Mouse (Mus musculus) Patski (cell line): ENCODE measurements around the gene Mgat4d. TPM values are rescaled to one million over a fixed set of nuclear protein-coding genes. Genes with fewer than 3 reads are reported as not detected.
A peak's percentile ranks its signal among the peaks of the same experiment; 100 is the strongest.

ENCODE experiments used
- ATAC-seq: fragments of 100-300 bp; one replicate; pipeline ENCODE4 v1.8.0; 2021
- CTCF ChIA-PET: fragments of 350-600 bp; sonication (Branson Sonifier 250); formaldehyde crosslinking; loops from one replicate; lab custom pipeline; 2022; ENCODE audit warnings: inconsistent platforms; lab: Charles Lee
- POLR2A ChIA-PET: fragments of 350-600 bp; sonication (Branson Sonifier 250); formaldehyde crosslinking; loops from one replicate; lab custom pipeline; 2022; ENCODE audit warnings: antibody characterized with exemption, inconsistent platforms; lab: Charles Lee
- DNase-seq: peaks from one replicate; pipeline ENCODE4 v3.0.0-alpha.2; 2011; ENCODE audit warnings: low read depth, low spot score
- H3K27me3 ChIP-seq: fragments of 371-371 bp; one replicate; pipeline ENCODE4 v1.5.1; 2021
- CTCF ChIP-seq: fragments of 100-300 bp; IDR thresholded peaks from one replicate; pipeline ENCODE4 v1.5.1; 2021
- in situ Hi-C: fragments of 300-500 bp; cut with MboI; formaldehyde crosslinking; loops from 3 replicates; pipeline ENCODE4 v1.11.1; 2018; ENCODE audit warnings: low pct_unique_long_range_greater_than_20kb, mixed read lengths
- polyA plus RNA-seq: library from polyadenylated mRNA; unstranded; gene quantifications from one replicate; pipeline ENCODE4 v1.2.3, GENCODE M21; 2021

Mgat4d gene
- polyA plus RNA-seq, 1 experiment from 2014 or later = not detected

DNA sequence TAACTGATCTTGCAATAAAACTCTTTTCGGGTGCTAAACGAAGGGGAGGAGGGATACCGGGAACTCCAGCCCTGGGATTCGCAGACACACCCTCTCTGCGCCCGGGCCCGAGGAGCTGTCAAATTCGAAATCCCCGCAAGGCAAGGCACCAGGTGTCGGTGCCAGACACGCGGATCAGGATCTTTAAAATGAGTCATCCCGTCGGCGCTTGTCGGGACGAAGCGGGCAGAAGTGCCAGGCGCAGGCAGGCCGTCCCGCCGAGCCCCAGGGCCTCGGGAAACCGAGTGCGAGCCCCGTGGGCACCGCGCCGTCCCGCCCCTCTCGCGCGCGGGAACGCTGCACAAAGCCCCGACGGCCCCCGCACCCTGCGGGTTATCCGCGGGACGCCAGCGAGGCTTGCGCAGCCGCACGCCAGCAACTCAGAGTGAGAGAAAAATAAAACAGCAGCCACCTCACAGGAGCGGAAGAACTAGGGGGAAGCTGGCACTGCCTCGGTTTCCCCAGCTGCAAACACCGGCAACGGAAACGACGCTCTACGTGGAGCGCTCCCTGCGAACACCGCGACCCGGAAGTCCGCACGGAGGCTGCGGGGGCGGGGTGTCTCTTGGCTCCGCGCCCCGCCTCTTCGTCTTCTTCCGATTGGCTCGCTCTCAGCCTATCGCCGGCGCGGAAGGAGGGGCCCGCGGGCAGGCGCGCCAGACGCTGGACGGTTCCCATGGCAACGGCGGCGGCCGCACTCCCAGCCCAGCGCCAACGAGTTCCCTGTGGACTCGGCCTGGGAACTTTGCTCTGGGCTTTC lies 16.2 kb upstream of the Mgat4d start, which contains the start of gene Elmod2:
Elmod2 (minus strand) TSS at position 588 of the 799 bp plus-strand sequence.
- in situ Hi-C loops = no loop called here
- ChIA-PET POLR2A (no interaction called here), CTCF (no interaction called here)
- DNase-seq (peak; percentile 65), ATAC-seq (peak; percentile 98)
- peaks cover 6% of the 10 kb centered on the region for H3K27me3 ChIP-seq
- TF ChIP-seq CTCF = no peak

DNA sequence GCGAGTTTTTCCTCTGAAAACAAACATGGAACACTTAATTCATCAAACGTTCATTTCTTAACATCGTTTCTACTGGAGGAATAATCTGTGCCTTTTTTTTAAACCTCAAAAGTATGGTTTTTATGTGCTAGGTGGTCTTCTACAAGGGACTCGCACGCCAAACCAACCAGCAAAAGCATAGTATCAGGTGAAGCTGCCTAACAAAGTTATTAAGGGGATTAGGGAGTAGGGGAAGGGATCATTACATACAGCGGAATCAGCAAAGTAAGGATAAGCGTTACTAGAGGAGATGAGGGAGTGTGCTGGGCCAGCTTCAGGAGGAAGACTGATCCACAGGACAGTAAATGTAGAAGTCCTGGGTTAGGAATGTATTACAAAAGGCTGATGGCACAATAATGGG lies 15.4 kb upstream of the Mgat4d start:
- no peak for DNase-seq
- ChIA-PET CTCF (no interaction called here), POLR2A (no interaction called here)
- in situ Hi-C loops = no loop called here
- peaks cover 6% of the 10 kb centered on the region for H3K27me3 ChIP-seq
- ATAC-seq = no peak
- no peak for TF ChIP-seq CTCF

DNA sequence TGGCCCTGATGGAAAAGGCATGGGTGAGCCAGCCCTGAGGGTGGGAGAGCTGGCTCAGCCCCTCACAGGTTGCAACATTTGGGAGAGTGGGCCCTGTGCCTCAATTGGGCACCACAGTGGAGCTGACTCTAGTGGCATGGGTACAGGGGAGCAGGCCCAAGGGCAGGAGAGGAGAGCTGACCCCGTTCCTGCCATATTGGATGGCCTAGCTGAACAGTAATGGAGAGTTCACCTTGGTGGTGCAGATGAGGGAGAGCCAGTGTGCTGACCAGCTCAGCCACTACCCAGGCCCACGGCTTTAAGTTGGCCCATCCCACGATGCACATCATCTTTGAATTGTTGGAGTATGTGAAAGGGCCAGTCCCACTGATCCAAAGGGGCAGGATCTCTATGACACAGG lies 6.2 kb upstream of the Mgat4d start:
- peaks cover 12% of the 10 kb centered on the region for H3K27me3 ChIP-seq
- ChIA-PET POLR2A (no interaction called here), CTCF (interaction anchor here (0.5 to 2.0 kb wide), 5 partner anchors 20 to 277 kb away, joined by 3 to 23 read pairs (median 4); no protein-coding TSS in a partner anchor)
- in situ Hi-C loops = loop anchor here (5.0 kb wide), 2 partner anchors 40 to 85 kb away; no protein-coding TSS in a partner anchor
- ATAC-seq (no peak), DNase-seq (no peak)
- no peak for TF ChIP-seq CTCF

DNA sequence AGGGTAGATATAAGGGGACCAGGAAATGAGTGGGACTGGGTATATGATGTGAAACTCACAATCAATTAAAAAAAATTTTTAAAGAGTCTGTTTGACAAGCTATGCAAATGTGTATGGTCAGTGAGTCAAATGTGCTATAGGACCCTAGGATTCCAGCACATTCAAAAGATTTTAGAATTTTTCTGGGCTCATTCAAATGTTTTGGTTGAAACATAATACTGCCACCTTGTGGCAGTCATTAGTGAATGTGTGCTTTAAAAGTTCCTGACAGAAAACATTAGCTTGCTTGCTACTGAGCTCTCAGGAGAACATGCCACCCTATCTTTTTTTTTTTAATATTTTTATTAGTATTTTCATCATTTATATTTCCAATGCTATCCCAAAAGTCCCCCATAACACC lies 5.6 kb upstream of the Mgat4d start:
- no peak for DNase-seq
- POLR2A ChIA-PET = no interaction called here

DNA sequence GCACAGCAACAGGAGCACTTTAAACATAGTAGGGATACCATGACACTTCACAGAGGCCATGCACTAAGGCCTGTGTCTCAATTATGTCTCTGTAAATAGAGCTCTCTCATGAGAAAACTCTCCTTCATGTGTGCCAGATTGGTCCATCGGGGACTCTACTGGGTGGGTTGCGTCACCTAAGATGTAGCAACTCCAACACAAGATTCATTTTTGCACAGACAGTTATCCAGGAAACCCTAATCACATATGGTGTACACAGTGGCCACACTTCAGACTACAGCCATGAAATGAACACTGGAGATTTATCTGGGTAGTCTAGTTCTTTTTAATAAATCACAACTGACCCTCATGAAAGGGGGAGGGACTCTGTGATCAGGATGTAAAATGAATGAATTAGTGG lies 3.0 kb downstream of the Mgat4d start:
- CTCF ChIA-PET = no interaction called here
- ATAC-seq (no peak), DNase-seq (no peak)
- no peak for TF ChIP-seq CTCF
- peaks cover 35% of the 10 kb centered on the region for H3K27me3 ChIP-seq
- in situ Hi-C loops = no loop called here
- POLR2A ChIA-PET = interaction anchor here (0.6 kb wide), 1 partner anchor 34 kb away, joined by 4 read pairs; no protein-coding TSS in a partner anchor

More for the DNA sequence above, 5.6 kb upstream of the Mgat4d start:
- no peak for ATAC-seq
- TF ChIP-seq CTCF = peak; percentile 56
- peaks cover 16% of the 10 kb centered on the region for H3K27me3 ChIP-seq
- CTCF ChIA-PET = interaction anchor here (0.5 to 2.0 kb wide), 7 partner anchors 20 to 278 kb away, joined by 3 to 23 read pairs (median 3); no protein-coding TSS in a partner anchor
- in situ Hi-C loops = loop anchor here (5.0 kb wide), 2 partner anchors 40 to 85 kb away; no protein-coding TSS in a partner anchor

DNA sequence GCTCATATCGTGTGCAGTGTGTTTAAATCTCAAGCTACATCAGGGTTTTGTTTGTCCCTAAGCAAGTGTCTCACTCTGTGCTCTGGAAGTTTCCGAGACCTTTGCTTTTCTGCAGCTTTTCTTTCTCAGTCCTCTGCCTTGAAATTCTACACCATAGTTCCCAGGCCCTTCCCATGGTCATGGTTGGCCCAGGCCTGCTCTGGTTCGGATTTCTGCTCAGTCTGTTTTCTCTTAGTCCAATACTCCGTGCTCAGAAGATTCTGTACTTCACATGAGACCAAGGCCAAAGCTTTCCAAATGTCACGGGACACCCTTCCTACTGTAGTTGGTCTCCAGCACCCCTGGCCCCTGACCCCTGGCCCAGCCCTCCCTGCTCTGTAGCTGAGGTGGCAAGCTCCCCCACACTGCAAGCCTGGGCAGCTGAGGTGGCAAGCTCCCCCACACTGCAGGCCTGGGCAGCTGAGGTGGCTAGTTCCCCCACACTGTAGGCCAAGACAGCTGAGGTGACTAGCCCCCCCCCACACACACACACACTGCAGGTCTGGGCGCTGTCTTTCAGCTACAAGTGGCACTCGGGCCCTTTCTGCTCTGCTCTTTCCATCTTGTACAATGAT lies 15.0 kb downstream of the Mgat4d start:
- in situ Hi-C loops = no loop called here
- no peak for TF ChIP-seq CTCF
- POLR2A ChIA-PET = no interaction called here
- CTCF ChIA-PET = interaction anchor here (0.5 kb wide), 1 partner anchor 164 kb away, joined by 3 read pairs; no protein-coding TSS in a partner anchor
- DNase-seq = no peak
- peaks cover 10% of the 10 kb centered on the region for H3K27me3 ChIP-seq
- no peak for ATAC-seq

- TF ChIP-seq CTCF = no peak
- POLR2A ChIA-PET = no interaction called here
Observed at GRCm38 (mm10) chr8:83377231-83377630, 29.0 kb downstream of the Mgat4d start.

GRCm38 (mm10) chr8:83380141-83380540 lies 31.9 kb downstream of the Mgat4d start:
- TF ChIP-seq CTCF = no peak
- ChIA-PET POLR2A (no interaction called here), CTCF (no interaction called here)
- ATAC-seq (no peak), DNase-seq (no peak)
- peaks cover 5% of the 10 kb centered on the region for H3K27me3 ChIP-seq
- in situ Hi-C loops = no loop called here

More at GRCm38 (mm10) chr8:83377231-83377630, 29.0 kb downstream of the Mgat4d start:
- in situ Hi-C loops = no loop called here
- H3K27me3 ChIP-seq = peaks cover 12% of the 10 kb centered on the region
- CTCF ChIA-PET = no interaction called here
- no peak for DNase-seq
- no peak for ATAC-seq

- TF ChIP-seq CTCF = no peak
- ATAC-seq = no peak
- in situ Hi-C loops = no loop called here
- H3K27me3 ChIP-seq = peaks cover 5% of the 10 kb centered on the region
- ChIA-PET POLR2A (no interaction called here), CTCF (no interaction called here)
- DNase-seq = no peak
Observed at GRCm38 (mm10) chr8:83381016-83381415, 32.7 kb downstream of the Mgat4d start.

DNA sequence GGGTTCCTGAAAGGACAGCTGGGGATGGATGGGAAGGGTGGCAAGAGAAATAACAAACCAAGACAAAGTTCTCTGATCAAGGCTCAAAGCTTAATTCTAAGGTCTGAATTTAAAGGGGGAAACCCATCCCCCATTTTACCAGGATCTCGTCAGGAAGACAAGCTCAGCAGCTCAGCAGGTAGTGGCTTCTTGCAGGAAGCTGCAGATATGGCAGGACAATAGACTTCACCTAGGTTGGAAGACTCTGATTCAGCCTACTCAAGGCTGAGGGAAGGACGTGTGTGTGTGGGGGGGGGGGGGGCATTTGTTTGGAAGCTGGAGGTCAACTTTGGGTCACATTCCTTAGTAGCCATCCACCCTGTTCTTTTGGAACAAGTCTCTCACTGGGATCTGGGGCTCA lies 34.6 kb downstream of the Mgat4d start:
- CTCF ChIA-PET = no interaction called here
- ATAC-seq = no peak
- no peak for DNase-seq
- H3K27me3 ChIP-seq = peaks cover 5% of the 10 kb centered on the region
- POLR2A ChIA-PET = no interaction called here
- TF ChIP-seq CTCF = no peak
- in situ Hi-C loops = no loop called here
